Mouse (Mus musculus) embryonic facial prominence, embryonic 15.5 days (tissue): Measurements from ENCODE around the gene Ankrd63. TPM values are rescaled to one million over a fixed set of nuclear protein-coding genes. Genes with fewer than 3 reads are reported as not detected.
A peak's percentile ranks its signal among the peaks of the same experiment; 100 is the strongest.

ENCODE experiments used
- ATAC-seq: fragments of 200-750 bp; cut with Nextera tagmentation; 2 replicates; pipeline ENCODE4 v1.8.0; 2017; ENCODE audit warnings: low read depth, moderate TSS enrichment; ENCODE audit not compliant: insufficient number of reproducible peaks, low FRiP score, low TSS enrichment
- H3K27ac ChIP-seq: fragments of 300-500 bp; sonication (generic); replicated peaks from 2 replicates; pipeline ENCODE4 v1.5.1; 2015; ENCODE audit warnings: mild to moderate bottlenecking, inconsistent platforms
- H3K27me3 ChIP-seq: fragments of 300-500 bp; sonication (generic); 2 replicates; pipeline ENCODE4 v1.6.1; 2015; ENCODE audit warnings: inconsistent platforms
- H3K36me3 ChIP-seq: fragments of 300-500 bp; sonication (generic); 2 replicates; pipeline ENCODE4 v1.6.1; 2015; ENCODE audit warnings: mild to moderate bottlenecking, inconsistent platforms
- H3K4me1 ChIP-seq: fragments of 300-500 bp; sonication (generic); 2 replicates; pipeline ENCODE4 v1.6.1; 2015; ENCODE audit warnings: inconsistent platforms
- H3K4me2 ChIP-seq: fragments of 300-500 bp; sonication (generic); replicated peaks from 2 replicates; pipeline ENCODE4 v1.6.1; 2015; ENCODE audit warnings: mild to moderate bottlenecking, inconsistent platforms
- H3K4me3 ChIP-seq: fragments of 300-500 bp; sonication (generic); replicated peaks from 2 replicates; pipeline ENCODE4 v1.5.1; 2015; ENCODE audit warnings: mild to moderate bottlenecking, inconsistent platforms
- H3K9ac ChIP-seq: fragments of 300-500 bp; sonication (generic); 2 replicates; pipeline ENCODE4 v1.6.1; 2015; ENCODE audit warnings: inconsistent platforms
- H3K9me3 ChIP-seq: fragments of 300-500 bp; sonication (generic); replicated peaks from 2 replicates; pipeline ENCODE4 v1.6.1; 2016; ENCODE audit warnings: inconsistent platforms
- WGBS: fragments of 180-500 bp; shearing (Covaris S2); methylation state at CpG from one replicate; pipeline ENCODE4 v1.1.7; 2015; 5-methylcytosine and 5-hydroxymethylcytosine counted together
- polyA plus RNA-seq: library from polyadenylated mRNA; unstranded; fragments of >200 nt; fragmentation: Nextera tagmentation; extraction: Ambion mirVana; gene quantifications from 2 replicates; pipeline ENCODE4 v1.2.1, GENCODE M21; 2015

Ankrd63 gene
- 0.11 and 0.19 TPM in 2 replicates for polyA plus RNA-seq

- Histone ChIP-seq H3K4me2 (peak within 1 kb of the TSS; percentile 90), H3K4me3 (peak within 1 kb of the TSS; percentile 44), H3K36me3 (no peaks in the 10 kb centered on the region), H3K9me3 (no peaks in the 10 kb centered on the region), H3K9ac (no peak within 1 kb of the TSS), H3K4me1 (peaks cover 41% of the 10 kb centered on the region), H3K27ac (no peak within 1 kb of the TSS), H3K27me3 (peaks cover 98% of the 10 kb centered on the region)
- WGBS = 2% methylated on average over 47 of the region's 50 CpGs
- ATAC-seq = no peak
These were observed at the start of gene Ankrd63 for GRCm38 (mm10) chr2:118703913-118704730. Gene Ankrd63 (minus strand): TSS chr2:118703963.

- ATAC-seq = no peak
- peaks cover 42% of the 10 kb centered on the region for H3K4me1 ChIP-seq
These were observed 49.0 kb upstream of the Ankrd63 start for GRCm38 (mm10) chr2:118752792-118753108.

GRCm38 (mm10) chr2:118751896-118752791 is 48.4 kb upstream of the Ankrd63 start:
- H3K4me2 ChIP-seq = no peak overlapping the region
- ATAC-seq = no peak
- H3K9ac ChIP-seq = no peak overlapping the region
- no peaks in the 10 kb centered on the region for H3K9me3 ChIP-seq
- no peaks in the 10 kb centered on the region for H3K36me3 ChIP-seq
- WGBS = 64% methylated on average over 16 of the region's 16 CpGs
- peaks cover 43% of the 10 kb centered on the region for H3K4me1 ChIP-seq
- H3K27ac ChIP-seq = no peak overlapping the region
- no peak overlapping the region for H3K4me3 ChIP-seq
- H3K27me3 ChIP-seq = no peaks in the 10 kb centered on the region

More at GRCm38 (mm10) chr2:118752792-118753108, 49.0 kb upstream of the Ankrd63 start:
- no peaks in the 10 kb centered on the region for H3K9me3 ChIP-seq
- no peaks in the 10 kb centered on the region for H3K36me3 ChIP-seq
- WGBS = 76% methylated on average over 4 of the region's 4 CpGs
- H3K4me3 ChIP-seq = no peak overlapping the region
- no peaks in the 10 kb centered on the region for H3K27me3 ChIP-seq
- H3K27ac ChIP-seq = no peak overlapping the region
- H3K9ac ChIP-seq = no peak overlapping the region
- no peak overlapping the region for H3K4me2 ChIP-seq

GRCm38 (mm10) chr2:118750476-118750875 is 46.7 kb upstream of the Ankrd63 start:
- WGBS = 56% methylated on average over 8 of the region's 8 CpGs
- Histone ChIP-seq H3K27me3 (no peaks in the 10 kb centered on the region), H3K4me3 (no peak overlapping the region), H3K36me3 (no peaks in the 10 kb centered on the region), H3K9me3 (no peaks in the 10 kb centered on the region), H3K4me1 (peaks cover 49% of the 10 kb centered on the region), H3K9ac (no peak overlapping the region), H3K4me2 (no peak overlapping the region), H3K27ac (0 out of 2 replicates have a peak overlapping the region, but pooled peaks have one; percentile 35)
- ATAC-seq = no peak

GRCm38 (mm10) chr2:118749341-118749884 is 45.6 kb upstream of the Ankrd63 start:
- Histone ChIP-seq H3K4me2 (no peak overlapping the region), H3K27me3 (peaks cover 4% of the 10 kb centered on the region), H3K4me1 (peaks cover 58% of the 10 kb centered on the region), H3K36me3 (no peaks in the 10 kb centered on the region), H3K9ac (0 out of 2 replicates have a peak overlapping the region, but pooled peaks have one; percentile 18), H3K4me3 (no peak overlapping the region), H3K27ac (no peak overlapping the region), H3K9me3 (no peaks in the 10 kb centered on the region)
- no peak for ATAC-seq
- WGBS = 42% methylated on average over 10 of the region's 10 CpGs

- Histone ChIP-seq H3K36me3 (no peaks in the 10 kb centered on the region), H3K27ac (no peak overlapping the region), H3K4me1 (peaks cover 55% of the 10 kb centered on the region), H3K27me3 (peaks cover 12% of the 10 kb centered on the region), H3K9me3 (no peaks in the 10 kb centered on the region), H3K4me2 (peak overlapping the region; percentile 97), H3K4me3 (peak overlapping the region; percentile 74), H3K9ac (no peak overlapping the region)
- 23% methylated on average over 10 of the region's 10 CpGs for WGBS
- ATAC-seq = no peak
These were observed 43.7 kb upstream of the Ankrd63 start for GRCm38 (mm10) chr2:118747301-118747960.

- ATAC-seq = peak; percentile 16; the same call in 1 of the 2 replicates
- H3K4me1 ChIP-seq = peaks cover 47% of the 10 kb centered on the region
- H3K4me3 ChIP-seq = peak overlapping the region; percentile 74
- WGBS = under 1% methylated on average over 113 of the region's 113 CpGs
- H3K36me3 ChIP-seq = no peaks in the 10 kb centered on the region
- H3K9ac ChIP-seq = peak overlapping the region; percentile 66
- H3K27me3 ChIP-seq = peaks cover 18% of the 10 kb centered on the region
- no peaks in the 10 kb centered on the region for H3K9me3 ChIP-seq
- peak overlapping the region; percentile 97 for H3K4me2 ChIP-seq
- H3K27ac ChIP-seq = no peak overlapping the region
These were observed 42.4 kb upstream of the Ankrd63 start for GRCm38 (mm10) chr2:118745915-118746901.

- Histone ChIP-seq H3K9me3 (no peaks in the 10 kb centered on the region), H3K9ac (peak within 1 kb of the TSS; percentile 66), H3K27me3 (peaks cover 18% of the 10 kb centered on the region), H3K27ac (no peak within 1 kb of the TSS), H3K4me2 (peak within 1 kb of the TSS; percentile 97), H3K4me3 (peak within 1 kb of the TSS; percentile 74), H3K4me1 (peaks cover 41% of the 10 kb centered on the region), H3K36me3 (no peaks in the 10 kb centered on the region)
- under 1% methylated on average over 51 of the region's 57 CpGs for WGBS
- ATAC-seq = peak; percentile 89
These were observed 41.6 kb upstream of the Ankrd63 start, which contains the start of gene Inafm2 for GRCm38 (mm10) chr2:118745232-118745884. Gene Inafm2 (plus strand): TSS chr2:118745758.

- WGBS = 8% methylated on average over 7 of the region's 7 CpGs
- Histone ChIP-seq H3K9ac (no peak overlapping the region), H3K36me3 (no peaks in the 10 kb centered on the region), H3K9me3 (no peaks in the 10 kb centered on the region), H3K4me2 (peak overlapping the region; percentile 97), H3K27me3 (peaks cover 18% of the 10 kb centered on the region), H3K27ac (no peak overlapping the region), H3K4me3 (peak overlapping the region; percentile 74; the same call in 1 of the 2 replicates), H3K4me1 (peaks cover 35% of the 10 kb centered on the region)
- no peak for ATAC-seq
These were observed 40.9 kb upstream of the Ankrd63 start for GRCm38 (mm10) chr2:118744621-118745020.
